Mouse (Mus musculus): ENCODE measurements around the gene Akap12. TPM values are rescaled to one million over a fixed set of nuclear protein-coding genes. Genes with fewer than 3 reads are reported as not detected.

Akap12 gene
- total RNA-seq, 2 experiments from 2014 or later = 109 to 110 TPM

DNA sequence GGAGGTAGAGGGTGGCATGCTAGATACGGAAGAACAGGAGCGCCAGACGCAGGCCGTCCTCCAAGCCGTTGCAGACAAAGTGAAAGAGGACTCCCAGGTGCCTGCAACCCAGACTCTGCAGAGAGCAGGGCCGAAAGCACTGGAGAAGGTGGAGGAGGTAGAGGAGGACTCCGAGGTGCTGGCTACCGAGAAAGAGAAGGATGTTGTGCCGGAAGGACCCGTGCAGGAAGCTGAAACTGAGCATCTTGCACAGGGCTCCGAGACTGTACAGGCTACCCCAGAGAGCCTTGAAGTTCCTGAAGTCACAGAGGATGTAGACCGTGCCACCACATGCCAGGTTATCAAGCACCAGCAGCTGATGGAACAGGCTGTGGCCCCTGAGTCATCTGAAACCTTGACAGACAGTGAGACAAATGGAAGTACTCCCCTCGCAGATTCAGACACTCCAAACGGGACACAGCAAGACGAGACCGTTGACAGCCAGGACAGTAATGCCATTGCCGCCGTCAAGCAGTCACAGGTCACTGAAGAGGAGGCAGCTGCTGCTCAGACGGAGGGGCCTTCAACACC is 89.8 kb downstream of the Akap12 start:
- no peak for DNase-seq (ENCODE audit: low spot score in 2 of 2)

DNA sequence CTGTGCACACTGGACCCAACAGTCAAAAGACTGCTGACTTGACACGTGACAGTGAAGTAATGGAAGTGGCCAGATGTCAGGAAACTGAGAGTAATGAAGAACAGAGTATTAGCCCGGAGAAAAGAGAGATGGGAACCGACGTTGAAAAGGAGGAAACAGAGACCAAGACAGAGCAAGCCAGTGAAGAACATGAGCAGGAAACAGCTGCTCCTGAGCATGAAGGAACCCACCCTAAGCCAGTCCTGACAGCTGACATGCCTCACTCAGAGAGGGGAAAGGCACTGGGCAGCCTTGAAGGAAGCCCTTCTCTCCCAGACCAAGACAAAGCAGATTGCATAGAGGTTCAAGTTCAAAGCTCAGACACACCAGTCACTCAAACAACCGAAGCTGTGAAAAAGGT is 90.5 kb downstream of the Akap12 start:
- no peak for DNase-seq (ENCODE audit: low spot score in 2 of 2)

DNA sequence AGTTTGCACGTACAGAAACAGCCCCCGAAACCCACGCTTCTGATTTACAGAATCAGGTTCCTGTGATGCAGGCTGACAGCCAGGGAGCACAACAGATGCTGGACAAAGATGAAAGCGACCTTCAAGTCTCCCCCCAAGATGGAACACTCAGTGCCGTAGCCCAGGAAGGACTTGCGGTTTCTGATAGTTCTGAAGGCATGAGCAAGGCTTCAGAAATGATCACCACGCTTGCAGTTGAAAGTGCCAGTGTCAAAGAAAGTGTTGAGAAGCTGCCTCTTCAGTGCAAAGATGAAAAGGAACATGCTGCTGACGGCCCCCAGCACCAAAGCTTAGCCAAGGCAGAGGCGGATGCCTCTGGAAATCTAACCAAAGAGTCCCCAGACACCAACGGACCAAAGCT is 91.3 kb downstream of the Akap12 start:
- no peak for DNase-seq (ENCODE audit: low spot score in 2 of 2)

DNA sequence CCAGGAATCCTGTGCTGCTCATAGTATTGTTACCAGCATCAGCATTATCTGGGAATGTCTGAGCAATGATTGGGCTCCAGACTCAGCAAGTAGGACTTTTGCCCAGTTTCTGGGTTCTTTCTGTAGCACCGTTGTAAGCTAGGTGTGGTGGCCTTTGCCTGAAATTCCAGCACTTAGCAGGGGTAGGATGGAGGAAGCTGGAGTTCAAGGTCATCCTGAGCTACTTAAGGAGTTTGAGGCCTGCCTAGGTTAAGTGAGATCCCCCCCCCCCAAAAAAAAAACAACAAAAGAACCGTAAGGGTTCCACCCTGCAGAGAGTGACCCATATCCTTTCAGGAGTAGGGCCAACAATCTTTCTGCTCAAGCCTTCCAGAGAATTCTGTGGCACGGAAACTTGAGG is 98.4 kb downstream of the Akap12 start:
- DNase-seq (ENCODE audit: low spot score in 2 of 2) = no peak

DNA sequence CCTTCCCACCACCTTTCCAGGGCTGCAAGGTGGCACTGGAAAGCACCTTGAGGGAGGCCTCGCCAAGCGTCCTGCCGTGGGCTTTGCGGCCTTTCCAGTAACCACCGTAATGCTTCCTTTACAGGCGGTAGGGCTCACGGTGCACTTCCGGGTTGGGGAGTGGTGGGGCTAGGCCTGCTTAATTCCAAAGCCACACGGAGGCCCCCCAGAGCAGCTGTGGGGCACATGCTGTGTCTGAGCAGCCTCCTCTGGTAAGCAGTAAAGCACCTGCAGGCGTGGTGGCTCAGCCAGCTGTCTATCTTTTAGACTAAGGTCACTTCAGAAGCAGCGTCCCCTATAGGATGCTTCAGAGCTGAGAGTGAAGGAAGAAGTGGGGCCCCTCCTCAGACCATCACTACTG is 103.9 kb downstream of the Akap12 start:
- DNase-seq (ENCODE audit: low spot score in 2 of 2) = no peak

DNA sequence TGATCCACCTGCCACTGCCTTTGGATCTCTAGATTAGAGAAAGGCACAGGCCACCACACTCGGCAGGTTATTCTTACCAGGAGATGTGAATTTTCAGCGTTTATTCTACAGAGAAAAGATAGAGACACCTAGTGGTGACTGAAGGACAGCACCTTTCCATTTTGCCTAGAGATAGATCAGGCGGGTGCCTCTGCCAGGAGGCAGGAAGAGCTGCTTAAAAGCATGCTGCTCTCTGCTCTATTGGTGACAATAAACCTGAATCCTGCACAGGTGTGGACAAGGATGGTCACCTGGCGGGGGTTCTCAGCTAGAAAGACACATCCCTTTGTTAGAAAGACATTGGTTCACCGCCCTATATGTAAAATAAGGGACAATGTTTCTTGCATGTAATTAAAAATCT is 105.8 kb downstream of the Akap12 start:
- DNase-seq (ENCODE audit: low spot score in 2 of 2) = no peak

DNA sequence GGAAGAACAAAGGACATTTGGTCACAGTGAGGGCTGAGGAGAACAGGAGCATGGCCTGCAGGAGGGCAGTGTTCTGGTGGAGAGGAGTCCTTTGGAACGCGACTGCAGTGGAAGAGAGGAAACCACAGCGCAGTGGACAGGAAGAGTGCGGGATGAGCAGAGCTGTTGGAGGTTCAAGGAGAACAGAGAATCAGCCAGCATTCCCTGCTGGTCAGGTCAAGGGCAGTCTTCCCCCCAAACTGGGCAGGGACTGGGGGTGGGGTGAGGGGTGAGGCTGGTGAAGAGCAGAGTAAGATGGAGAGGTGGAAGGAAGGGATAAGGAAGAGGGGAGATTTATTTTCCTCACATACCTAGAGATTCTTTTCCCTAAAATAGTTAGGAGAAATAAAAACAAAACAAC is 107.4 kb downstream of the Akap12 start:
- no peak for DNase-seq (ENCODE audit: low spot score in 2 of 2)

DNA sequence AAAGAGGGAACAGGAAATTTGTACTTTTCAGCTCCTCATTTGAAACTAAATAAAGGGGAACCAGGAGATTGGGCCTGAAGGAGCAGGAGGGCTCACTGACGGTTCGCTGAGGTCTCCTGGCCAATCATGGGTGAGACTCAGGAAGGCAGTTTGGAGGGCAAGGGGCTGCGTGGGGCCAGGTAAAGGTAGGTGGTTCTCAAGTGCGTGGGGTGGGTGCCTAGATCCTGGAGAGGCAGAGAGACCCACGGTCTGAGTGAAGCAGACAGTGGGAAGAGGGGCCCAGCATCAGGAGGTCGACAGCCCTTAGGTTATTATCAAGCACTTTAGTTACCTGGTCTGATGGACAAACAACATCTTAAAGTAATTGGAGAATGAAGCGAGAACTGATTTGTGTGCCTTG is 108.1 kb downstream of the Akap12 start:
- no peak for DNase-seq (ENCODE audit: low spot score in 2 of 2)

DNA sequence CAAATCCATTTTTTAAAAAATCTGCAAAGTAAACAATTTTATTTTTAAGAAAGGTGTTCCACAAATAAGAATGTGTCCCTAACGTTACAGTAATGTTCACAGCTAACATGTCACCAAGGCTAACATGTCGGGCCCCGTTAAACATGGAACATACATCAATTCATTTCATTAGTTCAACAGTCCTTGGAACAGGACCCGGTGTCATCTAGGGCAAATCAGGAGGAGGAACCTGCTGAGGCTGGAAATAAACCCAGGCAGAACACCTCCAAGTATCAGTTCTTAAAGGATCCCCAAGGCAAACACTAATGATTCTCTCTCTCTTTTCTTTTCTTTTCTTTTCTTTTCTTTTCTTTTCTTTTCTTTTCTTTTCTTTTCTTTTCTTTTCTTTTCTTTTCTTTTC is 108.6 kb downstream of the Akap12 start:
- no peak for DNase-seq (ENCODE audit: low spot score in 2 of 2)

DNA sequence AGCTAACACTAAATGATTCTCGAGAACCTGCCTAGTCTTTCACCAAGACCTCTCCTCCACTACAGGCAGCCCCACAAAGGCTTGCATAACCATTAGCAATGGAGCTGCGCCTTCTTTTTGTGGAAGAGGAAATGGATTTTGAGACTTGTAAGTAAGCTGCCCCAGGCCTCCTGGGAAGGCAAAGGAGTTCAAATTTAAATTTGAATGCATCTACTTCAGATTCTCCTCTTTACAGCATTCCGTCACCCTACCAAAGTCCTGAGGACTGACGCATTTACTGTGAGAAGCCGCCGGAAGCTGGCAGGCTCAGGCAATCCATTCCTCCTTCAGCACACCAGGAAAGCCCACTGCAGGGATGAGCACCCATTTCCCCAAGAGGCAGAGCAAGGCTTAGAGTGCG is 109.1 kb downstream of the Akap12 start:
- no peak for DNase-seq (ENCODE audit: low spot score in 2 of 2)

DNA sequence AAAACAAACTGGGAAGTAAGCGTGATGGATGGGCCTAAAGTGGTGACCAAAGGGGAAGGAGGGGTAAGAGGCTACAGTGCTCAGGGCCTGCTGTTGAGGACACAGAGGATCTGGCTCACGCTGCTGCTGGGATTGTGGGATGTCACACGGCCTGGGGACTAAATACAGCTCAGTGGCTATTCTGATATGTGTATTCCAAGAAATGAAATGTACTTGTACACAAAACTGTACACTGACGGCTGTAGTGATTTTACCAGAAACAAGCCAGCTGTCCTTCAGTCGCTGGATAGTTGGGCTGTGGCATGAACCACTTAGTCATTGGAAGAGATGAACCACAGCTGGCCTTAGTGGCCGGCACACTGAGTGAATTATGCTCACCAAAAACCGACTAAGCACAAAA is 110.3 kb downstream of the Akap12 start:
- no peak for DNase-seq (ENCODE audit: low spot score in 2 of 2)

DNA sequence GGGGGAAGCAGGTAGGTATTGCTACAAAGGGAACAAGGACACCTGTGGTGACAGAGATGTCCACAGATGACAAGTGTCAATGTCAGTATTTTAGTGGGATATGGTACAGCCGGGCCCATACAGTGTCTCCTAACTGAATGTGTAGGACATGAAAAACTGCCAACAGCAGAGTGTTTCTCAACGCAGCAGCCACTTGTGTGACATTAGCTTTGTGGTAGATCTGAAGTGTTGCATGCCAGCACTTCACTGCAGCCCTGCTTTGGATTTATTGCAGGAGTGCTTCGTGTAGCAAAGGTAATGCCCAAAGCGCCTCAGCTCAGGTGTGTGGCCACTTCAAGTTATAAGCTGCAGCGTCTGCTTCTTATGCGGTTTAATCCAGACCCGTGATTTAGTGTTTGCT is 110.8 kb downstream of the Akap12 start:
- DNase-seq (ENCODE audit: low spot score in 2 of 2) = no peak

DNA sequence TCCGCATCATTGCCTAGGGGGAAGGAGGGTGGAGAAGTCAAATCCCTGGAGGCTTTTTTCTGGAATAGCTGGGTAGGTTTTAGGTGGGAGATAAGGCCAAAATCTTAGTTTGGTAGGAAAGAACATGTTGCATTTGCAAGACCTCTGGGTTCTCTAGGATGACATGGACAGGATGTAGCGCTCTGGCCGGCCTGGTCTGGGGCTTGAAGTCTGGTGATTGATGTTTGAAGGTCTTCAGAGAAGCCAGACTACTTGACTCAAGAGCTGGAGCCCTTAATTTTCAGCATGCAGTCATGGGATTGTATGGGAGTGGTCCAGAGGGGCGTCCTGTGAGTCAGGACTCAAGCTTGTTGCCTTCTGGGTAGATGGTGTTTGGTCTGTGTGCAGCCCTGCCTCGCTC is 114.6 kb downstream of the Akap12 start:
- no peak for DNase-seq (ENCODE audit: low spot score in 2 of 2)

DNA sequence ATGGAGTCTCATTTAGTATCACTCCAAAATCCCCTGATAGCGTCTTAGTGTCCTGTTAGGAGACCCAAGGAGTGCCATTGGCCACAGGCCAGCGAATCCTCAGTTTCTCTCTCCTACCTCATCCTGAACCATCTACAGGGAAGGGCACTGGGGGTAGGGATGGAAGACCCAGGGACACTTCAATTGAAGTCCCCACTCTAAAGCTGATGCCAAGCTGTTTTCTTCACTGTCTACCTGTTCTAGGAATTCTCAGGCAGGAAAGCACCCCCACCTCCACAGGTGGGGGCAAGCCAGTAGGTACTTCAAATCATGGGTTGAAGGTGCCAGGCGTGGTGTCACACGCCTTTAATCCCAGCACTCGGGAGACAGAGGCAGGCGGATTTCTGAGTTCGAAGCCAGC is 118.1 kb downstream of the Akap12 start:
- no peak for DNase-seq (ENCODE audit: low spot score in 2 of 2)

DNA sequence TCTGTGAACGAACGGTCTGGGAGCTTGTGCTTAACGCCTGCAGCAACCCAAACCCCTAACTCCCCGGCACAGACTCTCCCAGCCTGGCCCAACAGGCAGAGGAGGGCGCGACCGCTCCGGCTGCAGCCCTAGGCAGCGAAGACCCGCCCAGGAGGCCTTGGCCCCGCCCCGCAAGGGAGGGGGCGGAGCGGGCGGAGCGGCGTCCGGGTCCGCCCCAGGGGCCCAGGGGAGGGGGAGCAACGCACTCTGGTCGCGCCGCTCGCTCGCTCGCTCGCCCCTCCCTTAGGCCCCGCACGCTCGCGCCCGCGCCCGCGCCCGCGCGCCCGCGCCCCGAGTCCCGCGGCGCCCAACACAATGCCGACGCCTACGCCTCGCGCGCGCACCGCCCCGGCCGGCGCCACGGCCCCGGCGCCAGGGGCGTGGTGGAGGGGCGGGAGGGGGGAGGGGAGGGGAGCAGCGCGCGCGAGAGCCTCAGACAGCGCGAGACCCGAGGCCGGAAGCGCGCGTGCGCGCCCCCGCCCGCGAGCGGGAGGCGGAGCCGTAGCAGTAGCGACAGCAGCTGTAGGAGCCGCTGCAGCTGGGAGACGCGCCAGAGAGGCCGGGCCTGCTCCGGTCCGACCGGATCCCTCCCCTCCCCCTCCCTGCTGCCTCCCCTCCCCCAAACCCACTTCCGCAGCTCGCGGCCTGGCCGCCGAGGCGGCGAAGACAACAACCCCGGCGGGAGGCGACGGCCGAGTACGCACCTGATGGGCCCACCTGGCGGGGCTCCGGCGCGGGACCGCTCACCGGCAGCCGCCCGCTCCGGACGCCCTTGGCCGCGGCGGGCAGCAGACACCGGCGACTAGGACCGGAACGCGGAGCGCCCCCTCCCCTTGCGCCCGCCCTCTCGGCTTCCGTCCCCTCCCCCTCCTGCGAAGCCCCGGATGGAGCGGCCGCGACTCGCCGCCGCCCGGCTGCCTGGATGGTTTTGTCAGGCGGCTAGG is 120.7 kb downstream of the Akap12 start:
- DNase-seq (ENCODE audit: low spot score in 2 of 2) = peak; percentile 95 to 96

DNA sequence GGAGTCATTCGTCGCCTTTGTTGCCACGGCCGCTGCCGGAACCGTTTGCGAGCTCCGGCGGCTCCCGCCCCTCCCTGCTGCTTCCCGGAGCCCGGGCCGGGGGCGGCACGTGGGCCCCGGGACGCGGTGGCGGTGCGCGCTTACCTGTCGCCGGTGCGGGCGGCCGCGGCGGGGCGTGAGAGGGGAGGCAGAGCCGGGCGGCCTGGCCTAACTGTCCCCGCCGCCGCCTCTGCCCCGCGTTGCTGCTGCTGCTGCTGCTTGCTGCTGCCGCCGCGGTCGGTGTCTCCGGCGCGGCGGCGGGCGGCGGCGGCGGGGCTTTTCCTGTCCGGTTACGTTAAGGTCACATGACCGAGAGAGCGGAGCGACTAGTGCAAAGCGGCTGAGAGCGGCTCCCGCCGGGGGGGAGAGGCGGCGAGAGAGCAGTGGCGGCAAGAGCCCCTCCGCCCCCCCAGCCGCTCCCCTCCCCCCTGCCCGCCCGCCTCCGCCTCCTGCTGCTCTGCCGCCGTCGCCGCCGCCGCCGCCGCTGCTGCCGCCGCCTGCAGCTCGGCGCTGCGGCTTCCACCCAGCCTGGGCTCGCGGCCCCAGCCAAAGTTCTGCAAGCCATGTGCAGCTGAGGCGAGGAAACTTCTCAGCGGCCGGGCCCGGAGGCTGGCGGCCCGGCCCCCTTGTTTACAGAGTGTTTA is 121.7 kb downstream of the Akap12 start, which contains the start of gene Zbtb2:
Gene Zbtb2, minus strand, starts transcription at position 408 of the 683 bp plus-strand sequence.
- DNase-seq (ENCODE audit: low spot score in 2 of 2) = peak; percentile 58 to 71

DNA sequence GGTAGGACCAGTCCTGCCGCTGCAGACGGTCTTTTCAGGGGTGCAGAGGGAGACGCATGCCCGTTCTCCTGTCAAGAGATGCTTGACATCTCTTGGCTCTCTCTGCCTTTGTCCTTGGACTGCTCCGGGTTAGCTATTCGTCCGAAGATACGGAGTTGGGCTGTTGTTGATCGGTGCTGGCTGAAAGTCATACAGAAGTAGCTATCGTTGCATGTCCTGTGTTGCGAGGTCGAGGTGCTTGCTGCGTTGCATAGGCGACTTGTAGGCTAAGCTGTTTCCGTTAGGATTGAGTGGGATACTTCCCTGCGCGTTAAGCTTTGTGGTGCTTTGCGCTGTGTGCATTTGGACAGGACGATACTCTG is 122.2 kb downstream of the Akap12 start:
- DNase-seq (ENCODE audit: low spot score in 2 of 2) = no peak

DNA sequence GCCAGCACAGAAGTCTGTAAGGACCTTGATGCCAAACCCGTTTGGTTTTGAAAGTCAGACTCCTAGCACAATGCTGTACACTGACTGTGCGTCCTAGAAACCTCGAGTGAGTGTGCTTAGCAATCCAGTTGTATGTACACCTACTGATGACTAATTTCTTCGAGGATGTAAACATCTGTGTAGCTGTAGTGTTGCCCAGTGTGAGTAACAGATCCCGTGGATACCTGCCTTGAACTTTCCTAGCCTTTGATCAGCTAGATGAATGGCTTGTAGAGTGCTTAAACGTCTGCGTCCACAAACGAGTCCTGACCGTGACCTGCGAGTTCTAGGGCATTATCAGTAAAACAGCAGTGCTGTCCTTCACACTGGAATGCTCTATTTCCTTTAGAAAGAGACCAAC is 122.9 kb downstream of the Akap12 start:
- DNase-seq (ENCODE audit: low spot score in 2 of 2) = no peak

DNA sequence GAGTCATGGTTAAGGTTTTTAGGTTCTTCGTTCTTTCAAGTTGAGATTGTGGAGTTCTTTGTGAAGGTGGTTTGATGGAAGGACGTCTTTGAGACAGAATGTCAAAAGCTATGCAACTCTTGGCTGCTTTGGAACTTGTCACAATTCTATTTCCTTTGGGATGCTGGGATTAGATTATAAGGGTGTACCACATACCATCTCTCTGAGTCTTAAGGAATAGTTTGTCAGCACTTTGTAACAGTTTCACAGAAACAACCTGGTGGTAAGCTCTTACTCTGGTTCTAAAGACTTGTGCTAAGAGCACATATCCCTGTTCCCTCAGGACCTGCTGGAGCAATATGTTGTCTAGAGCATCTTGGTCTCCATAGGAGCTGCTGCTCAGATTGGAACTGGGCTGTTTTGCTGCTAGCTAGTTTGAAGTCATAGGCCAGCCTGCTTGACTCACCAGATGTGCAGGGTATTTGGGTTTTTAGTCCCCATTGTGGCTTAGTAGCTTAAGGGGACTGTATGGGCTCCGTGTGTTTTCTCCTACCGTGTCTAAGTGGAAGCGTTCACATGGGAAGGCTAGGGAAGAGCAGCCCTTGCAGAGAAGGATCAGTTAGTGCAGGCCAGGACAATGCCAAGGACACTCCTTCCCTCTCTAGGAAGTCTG is 123.4 kb downstream of the Akap12 start:
- DNase-seq (ENCODE audit: low spot score in 2 of 2) = no peak

DNA sequence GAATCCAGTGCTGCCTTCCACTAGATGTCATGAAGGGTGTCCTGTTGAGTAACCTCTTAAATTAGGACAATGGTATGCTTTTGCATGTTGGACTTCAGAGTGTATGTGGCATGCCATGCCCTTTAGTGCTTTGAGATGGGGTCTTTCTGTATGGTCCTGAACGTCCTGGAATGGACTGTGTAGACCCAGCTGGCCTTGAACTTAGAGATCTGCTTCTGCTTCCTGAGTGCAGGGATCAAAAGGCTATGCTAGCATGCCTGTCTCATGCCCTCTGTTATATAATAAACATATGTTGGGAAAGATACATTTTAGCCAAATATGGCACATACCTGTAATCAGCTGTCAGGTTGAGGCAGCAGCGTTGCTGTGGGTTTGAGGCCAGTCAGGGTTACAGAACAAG is 124.4 kb downstream of the Akap12 start:
- no peak for DNase-seq (ENCODE audit: low spot score in 2 of 2)

DNA sequence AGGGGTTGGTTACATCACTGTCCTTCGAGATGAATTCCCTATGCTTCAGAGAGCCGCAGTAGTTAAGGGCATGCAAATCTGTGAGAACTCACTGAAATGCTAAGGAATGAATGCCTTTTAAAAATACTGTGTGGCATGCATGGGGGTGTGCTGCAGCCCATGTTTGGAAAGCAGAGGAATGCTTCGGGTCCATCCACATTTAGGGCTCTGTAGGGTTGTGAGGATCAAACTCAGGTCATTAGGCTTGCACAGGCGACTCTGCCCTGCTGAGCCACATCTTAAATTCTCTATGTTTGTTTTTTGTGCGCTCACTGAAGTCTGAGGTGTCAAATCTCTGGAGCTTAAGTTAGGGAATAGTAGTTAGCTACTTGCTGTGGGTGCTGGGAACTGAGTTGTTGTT is 124.9 kb downstream of the Akap12 start:
- DNase-seq (ENCODE audit: low spot score in 2 of 2) = no peak

DNA sequence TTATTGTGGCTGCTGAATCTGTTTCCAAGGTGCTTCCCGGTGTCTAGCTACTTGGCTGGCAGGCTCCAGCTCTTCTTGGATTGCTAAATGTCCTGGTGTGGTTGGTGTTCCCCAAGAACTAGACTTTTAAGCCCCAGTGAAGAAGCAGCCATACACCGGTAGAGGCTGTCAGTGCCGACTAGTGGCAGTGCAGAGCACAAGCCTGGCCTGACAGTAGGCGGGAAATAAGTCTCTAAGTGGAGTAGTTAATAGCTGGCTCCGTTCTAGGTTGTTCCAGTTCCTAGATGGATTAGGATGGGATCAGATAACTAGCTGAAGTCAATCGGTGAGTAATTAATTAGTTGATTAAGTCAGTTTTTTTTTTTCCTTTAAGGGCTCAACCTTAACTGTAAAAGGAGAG is 125.7 kb downstream of the Akap12 start:
- no peak for DNase-seq (ENCODE audit: low spot score in 2 of 2)
